Mouse (Mus musculus) midbrain, embryonic 12.5 days (tissue): ENCODE data around the gene Tgfbr3l. TPM values are rescaled to one million over a fixed set of nuclear protein-coding genes. Genes with fewer than 3 reads are reported as not detected.
"Not testable (repeated sequence)": the region's sequence is repeated elsewhere in the genome, so short reads cannot be mapped to it uniquely, and the experiment has no call there.

Experiments
- ATAC-seq: fragments of 200-750 bp; cut with Nextera tagmentation; 2 replicates; pipeline ENCODE4 v1.8.0; 2017; ENCODE audit warnings: low read depth, moderate TSS enrichment, moderate library complexity; ENCODE audit not compliant: low FRiP score
- H3K27ac ChIP-seq: fragments of 300-500 bp; sonication (generic); replicated peaks from 2 replicates; pipeline ENCODE4 v1.5.1; 2016; ENCODE audit warnings: mild to moderate bottlenecking
- H3K27me3 ChIP-seq: fragments of 300-500 bp; sonication (generic); 2 replicates; pipeline ENCODE4 v1.6.1; 2016; ENCODE audit warnings: mild to moderate bottlenecking
- H3K36me3 ChIP-seq: fragments of 300-500 bp; sonication (generic); 2 replicates; pipeline ENCODE4 v1.6.1; 2016
- H3K4me1 ChIP-seq: fragments of 300-500 bp; sonication (generic); 2 replicates; pipeline ENCODE4 v1.6.1; 2016
- H3K4me2 ChIP-seq: fragments of 300-500 bp; sonication (generic); replicated peaks from 2 replicates; pipeline ENCODE4 v1.6.1; 2016; ENCODE audit warnings: mild to moderate bottlenecking, moderate library complexity
- H3K4me3 ChIP-seq: fragments of 300-500 bp; sonication (generic); 2 replicates; pipeline ENCODE4 v1.5.1; 2016; ENCODE audit warnings: mild to moderate bottlenecking
- H3K9ac ChIP-seq: fragments of 300-500 bp; sonication (generic); replicated peaks from 2 replicates; pipeline ENCODE4 v1.6.1; 2016; ENCODE audit warnings: mild to moderate bottlenecking, moderate library complexity
- H3K9me3 ChIP-seq: fragments of 300-500 bp; sonication (generic); 2 replicates; pipeline ENCODE4 v1.6.1; 2016; ENCODE audit warnings: mild to moderate bottlenecking
- WGBS: fragments of 180-500 bp; shearing (Covaris S2); methylation state at CpG from one replicate; pipeline ENCODE4 v1.1.7; 2016; 5-methylcytosine and 5-hydroxymethylcytosine counted together
- polyA plus RNA-seq: library from polyadenylated mRNA; unstranded; fragments of >200 nt; fragmentation: Nextera tagmentation; extraction: Ambion mirVana; gene quantifications from 2 replicates; pipeline ENCODE4 v1.2.1, GENCODE M21; 2016

The Tgfbr3l gene
- polyA plus RNA-seq, 1 experiment from 2014 or later, result 5.3 TPM

DNA sequence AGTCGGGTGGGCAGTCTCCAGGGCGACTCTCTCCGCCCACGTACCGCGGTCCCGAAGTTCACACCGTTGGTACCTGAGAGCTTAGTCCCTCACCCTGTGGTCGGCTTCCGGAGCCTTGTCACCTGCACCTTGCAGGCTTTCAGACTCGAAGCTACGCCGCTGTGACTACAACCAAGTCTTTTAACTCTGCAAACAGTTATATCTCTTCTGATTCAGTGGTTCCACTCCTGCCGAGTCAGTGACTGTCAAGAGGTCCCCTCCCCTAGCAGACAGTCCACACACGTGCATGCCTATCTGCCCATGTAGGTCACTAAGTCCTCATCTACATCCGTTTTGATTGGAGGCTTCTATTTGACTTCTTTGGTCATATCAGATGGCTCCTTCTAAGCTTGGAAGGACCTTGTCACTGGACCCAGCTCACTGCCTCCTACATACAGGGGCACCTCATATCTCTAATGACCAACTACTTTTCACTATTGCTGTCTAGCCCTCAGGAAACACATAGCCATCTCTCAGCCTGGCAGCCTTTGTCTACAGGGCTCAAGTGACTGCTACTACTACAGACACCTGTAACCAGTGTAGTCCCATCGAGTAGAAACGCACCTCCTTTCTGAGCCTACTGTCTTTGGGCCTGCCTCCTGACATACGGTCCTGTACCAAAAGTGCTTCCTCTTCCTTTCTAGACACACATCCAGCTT, 8.7 kb upstream of the Tgfbr3l start:
- peak overlapping the region; percentile 85 for H3K4me3 ChIP-seq
- H3K9me3 ChIP-seq, result no peaks in the 10 kb centered on the region
- H3K27ac ChIP-seq, result peak overlapping the region; percentile 87
- H3K4me2 ChIP-seq, result peak overlapping the region; percentile 81
- H3K4me1 ChIP-seq, result peaks cover 27% of the 10 kb centered on the region
- ATAC-seq, result peak; percentile 17
- 15% methylated on average over 19 of the region's 19 CpGs for WGBS
- peaks cover 11% of the 10 kb centered on the region; the same call in 1 of the 2 replicates for H3K27me3 ChIP-seq
- peak overlapping the region; percentile 70 for H3K9ac ChIP-seq
- peaks cover 29% of the 10 kb centered on the region for H3K36me3 ChIP-seq

DNA sequence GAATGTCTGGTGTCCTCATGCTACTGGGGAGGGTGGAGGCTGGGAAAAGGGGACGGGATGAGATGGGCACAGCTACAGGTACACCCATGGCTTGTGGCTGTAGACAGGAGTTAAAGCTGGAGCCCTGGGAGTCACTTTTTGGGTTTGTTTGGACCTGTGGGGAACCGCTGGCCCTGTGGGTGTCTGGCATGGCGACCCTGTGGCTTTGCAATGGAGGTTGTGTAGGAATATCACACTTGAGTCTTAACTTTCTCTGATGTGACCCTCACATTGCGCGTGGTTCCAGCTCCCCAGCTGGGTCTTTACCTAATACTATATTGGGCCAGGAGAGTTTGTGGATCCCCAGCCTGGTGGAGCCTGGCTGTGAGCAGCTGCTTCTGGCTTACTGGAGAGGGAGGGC, 3.0 kb upstream of the Tgfbr3l start:
- H3K9ac ChIP-seq, result no peak overlapping the region
- peaks cover 77% of the 10 kb centered on the region for H3K36me3 ChIP-seq
- H3K27me3 ChIP-seq, result peaks cover 20% of the 10 kb centered on the region
- peaks cover 25% of the 10 kb centered on the region for H3K4me1 ChIP-seq
- H3K9me3 ChIP-seq, result no peaks in the 10 kb centered on the region
- no peak for ATAC-seq
- no peak overlapping the region for H3K4me3 ChIP-seq
- 95% methylated on average over 5 of the region's 5 CpGs for WGBS
- no peak overlapping the region for H3K27ac ChIP-seq
- H3K4me2 ChIP-seq, result no peak overlapping the region

DNA sequence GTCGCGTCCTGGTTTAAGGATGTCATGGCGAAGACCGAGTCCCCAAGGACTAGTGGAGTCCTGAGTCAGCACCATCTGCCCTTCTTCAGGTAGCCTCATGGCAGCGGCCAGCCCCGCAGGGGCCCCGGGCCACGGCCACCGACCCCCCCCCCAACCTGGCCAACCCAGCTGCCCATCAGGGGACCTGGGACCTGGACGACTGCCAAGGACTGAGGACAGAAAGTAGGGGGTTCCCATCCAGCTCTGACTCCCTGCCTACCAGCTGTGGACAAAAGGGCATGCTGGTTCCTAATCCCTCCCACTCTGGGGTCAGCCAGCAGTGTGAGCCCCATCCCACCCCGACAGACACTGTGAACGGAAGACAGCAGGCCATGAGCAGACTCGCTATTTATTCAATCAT, 2.3 kb upstream of the Tgfbr3l start:
- WGBS, result 82% methylated on average over 13 of the region's 13 CpGs
- H3K27ac ChIP-seq, result no peak overlapping the region
- peaks cover 20% of the 10 kb centered on the region for H3K27me3 ChIP-seq
- no peak overlapping the region for H3K4me3 ChIP-seq
- ATAC-seq, result no peak
- no peaks in the 10 kb centered on the region for H3K9me3 ChIP-seq
- no peak overlapping the region for H3K4me2 ChIP-seq
- peaks cover 77% of the 10 kb centered on the region for H3K36me3 ChIP-seq
- no peak overlapping the region for H3K9ac ChIP-seq
- peaks cover 23% of the 10 kb centered on the region for H3K4me1 ChIP-seq

DNA sequence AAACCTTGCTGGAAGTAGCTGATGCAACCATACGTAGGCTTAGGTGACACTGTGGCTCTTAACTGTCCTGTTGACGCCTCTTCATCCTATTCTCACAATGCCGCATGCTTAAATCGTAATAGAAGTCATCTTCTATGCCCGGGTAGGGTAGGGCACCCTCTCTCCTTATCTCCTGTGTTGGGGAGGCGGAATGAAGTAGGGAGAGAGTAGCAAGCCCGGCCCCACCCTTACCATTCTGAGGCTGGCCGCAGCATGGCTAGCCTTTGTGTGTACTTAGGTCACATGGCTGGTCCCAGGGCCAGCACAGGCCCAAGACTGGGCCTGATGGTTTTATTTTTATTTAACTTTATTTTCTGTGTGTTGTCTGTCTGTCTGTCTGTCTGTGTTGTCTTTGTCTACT, 773 bp upstream of the Tgfbr3l start:
- 91% methylated on average over 8 of the region's 8 CpGs for WGBS
- H3K27ac ChIP-seq, result no peak overlapping the region
- H3K4me1 ChIP-seq, result peaks cover 19% of the 10 kb centered on the region
- no peak overlapping the region for H3K4me2 ChIP-seq
- H3K9ac ChIP-seq, result no peak overlapping the region
- peaks cover 69% of the 10 kb centered on the region for H3K36me3 ChIP-seq
- no peak overlapping the region for H3K4me3 ChIP-seq
- no peaks in the 10 kb centered on the region for H3K9me3 ChIP-seq
- ATAC-seq, result no peak
- peaks cover 20% of the 10 kb centered on the region for H3K27me3 ChIP-seq

DNA sequence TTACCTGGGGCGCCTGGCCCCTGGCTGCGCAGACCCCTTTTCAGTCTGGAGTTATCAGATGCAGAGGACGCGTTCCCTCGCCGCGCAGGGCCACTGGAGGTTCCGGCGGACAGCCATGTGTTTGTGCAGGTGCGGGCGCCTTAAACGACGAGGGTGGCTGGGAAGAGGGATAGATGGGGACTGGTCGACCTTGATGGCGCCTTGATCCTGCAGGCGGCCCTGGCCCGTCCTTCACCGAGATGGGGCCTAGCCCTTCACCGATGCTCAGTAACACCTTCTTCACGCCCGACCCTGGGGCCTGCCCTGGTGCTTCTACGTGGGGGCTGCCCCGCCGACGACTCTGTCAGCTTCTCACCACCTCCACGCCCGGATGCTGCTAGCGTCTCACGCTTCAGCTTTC, 1.2 kb downstream of the Tgfbr3l start:
- peaks cover 20% of the 10 kb centered on the region for H3K27me3 ChIP-seq
- H3K9me3 ChIP-seq, result no peaks in the 10 kb centered on the region
- no peak for ATAC-seq
- H3K4me2 ChIP-seq, result no peak overlapping the region; the same call in 1 of the 2 replicates
- WGBS, result 12% methylated on average over 29 of the region's 29 CpGs
- H3K4me3 ChIP-seq, result no peak overlapping the region
- no peak overlapping the region for H3K27ac ChIP-seq
- peaks cover 49% of the 10 kb centered on the region for H3K36me3 ChIP-seq
- 0 out of 2 replicates have a peak overlapping the region, but pooled peaks have one; percentile 15 for H3K9ac ChIP-seq
- peaks cover 31% of the 10 kb centered on the region for H3K4me1 ChIP-seq

DNA sequence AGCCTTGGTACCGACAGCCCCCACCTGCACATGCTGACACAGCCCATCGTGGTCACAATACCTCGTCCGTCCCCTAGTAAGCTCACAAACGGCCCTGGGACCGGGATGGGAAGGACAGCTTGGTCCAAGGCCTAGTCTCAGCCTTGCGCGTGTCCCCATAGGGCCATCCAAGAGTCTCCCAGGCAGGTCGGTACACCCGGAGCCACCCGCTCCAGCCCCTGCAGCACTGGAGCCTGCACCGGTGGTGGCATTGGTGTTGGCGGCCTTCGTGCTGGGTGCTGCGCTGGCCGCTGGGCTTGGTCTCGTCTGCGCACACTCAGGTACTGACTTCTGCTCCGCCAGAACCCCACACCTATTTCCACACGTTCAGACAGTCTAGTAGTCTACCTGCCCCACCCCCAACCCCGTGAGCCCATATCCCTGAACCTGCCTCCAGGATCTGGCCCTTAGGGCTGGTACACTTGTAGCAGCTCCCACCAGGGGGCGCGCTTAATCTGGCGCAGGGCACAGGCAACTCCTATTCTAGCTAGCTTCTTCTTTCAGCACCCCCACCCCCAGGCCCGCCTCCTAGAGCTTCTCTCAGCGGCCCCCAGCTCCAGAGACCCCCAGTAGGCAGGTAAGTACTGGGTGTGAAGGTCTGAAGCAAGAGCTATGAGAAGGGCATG, 2.4 kb downstream of the Tgfbr3l start:
- peaks cover 44% of the 10 kb centered on the region for H3K36me3 ChIP-seq
- ATAC-seq, result peak; percentile 24; the same call in 1 of the 2 replicates
- WGBS, result 31% methylated on average over 26 of the region's 26 CpGs

DNA sequence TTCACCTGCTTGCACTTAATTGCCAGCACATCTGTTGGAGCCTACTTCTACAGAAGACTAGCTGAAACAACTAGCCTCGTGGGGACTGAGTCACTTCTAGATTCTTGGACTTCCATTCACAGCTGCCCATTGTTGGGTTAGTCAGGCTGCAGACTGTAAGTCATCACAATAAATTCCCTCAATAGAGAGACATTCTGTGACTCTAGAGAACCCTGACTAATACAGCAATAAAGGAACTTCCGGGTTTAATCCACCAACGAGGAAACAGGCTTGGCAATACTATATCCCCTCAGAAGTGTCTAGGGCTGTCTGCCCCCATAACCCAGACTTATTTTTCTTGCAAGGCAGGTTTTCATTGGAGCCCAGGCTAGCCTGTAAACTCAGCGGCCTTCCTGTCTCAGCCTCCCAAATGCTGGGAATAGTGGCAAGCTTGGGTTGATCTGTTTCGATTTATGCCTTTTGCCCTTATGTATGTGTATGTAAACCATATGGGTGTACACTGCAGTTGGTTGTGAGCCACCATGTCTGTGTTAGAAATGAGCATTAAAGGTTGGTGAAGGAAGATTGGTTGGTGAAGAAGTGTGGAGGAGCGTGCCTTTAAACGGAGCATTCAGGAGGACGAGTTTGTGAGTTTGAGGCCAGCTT, 4.2 kb downstream of the Tgfbr3l start:
- Histone ChIP-seq H3K27ac (peak overlapping the region; percentile 92), H3K4me2 (peak overlapping the region; percentile 73), H3K4me3 (peak overlapping the region; percentile 94), H3K36me3 (peaks cover 41% of the 10 kb centered on the region), H3K9me3 (no peaks in the 10 kb centered on the region), H3K4me1 (peaks cover 44% of the 10 kb centered on the region), H3K9ac (peak overlapping the region; percentile 90), H3K27me3 (peaks cover 20% of the 10 kb centered on the region)
- 0 out of 2 replicates have a peak, but pooled peaks have one; percentile 0 for ATAC-seq
- WGBS, result 48% methylated on average over 8 of the region's 8 CpGs

More for the DNA sequence above, 2.4 kb downstream of the Tgfbr3l start:
- no peak overlapping the region for H3K4me3 ChIP-seq
- no peaks in the 10 kb centered on the region for H3K9me3 ChIP-seq
- peaks cover 35% of the 10 kb centered on the region for H3K4me1 ChIP-seq
- no peak overlapping the region for H3K27ac ChIP-seq
- H3K9ac ChIP-seq, result no peak overlapping the region
- peaks cover 20% of the 10 kb centered on the region for H3K27me3 ChIP-seq
- H3K4me2 ChIP-seq, result no peak overlapping the region

DNA sequence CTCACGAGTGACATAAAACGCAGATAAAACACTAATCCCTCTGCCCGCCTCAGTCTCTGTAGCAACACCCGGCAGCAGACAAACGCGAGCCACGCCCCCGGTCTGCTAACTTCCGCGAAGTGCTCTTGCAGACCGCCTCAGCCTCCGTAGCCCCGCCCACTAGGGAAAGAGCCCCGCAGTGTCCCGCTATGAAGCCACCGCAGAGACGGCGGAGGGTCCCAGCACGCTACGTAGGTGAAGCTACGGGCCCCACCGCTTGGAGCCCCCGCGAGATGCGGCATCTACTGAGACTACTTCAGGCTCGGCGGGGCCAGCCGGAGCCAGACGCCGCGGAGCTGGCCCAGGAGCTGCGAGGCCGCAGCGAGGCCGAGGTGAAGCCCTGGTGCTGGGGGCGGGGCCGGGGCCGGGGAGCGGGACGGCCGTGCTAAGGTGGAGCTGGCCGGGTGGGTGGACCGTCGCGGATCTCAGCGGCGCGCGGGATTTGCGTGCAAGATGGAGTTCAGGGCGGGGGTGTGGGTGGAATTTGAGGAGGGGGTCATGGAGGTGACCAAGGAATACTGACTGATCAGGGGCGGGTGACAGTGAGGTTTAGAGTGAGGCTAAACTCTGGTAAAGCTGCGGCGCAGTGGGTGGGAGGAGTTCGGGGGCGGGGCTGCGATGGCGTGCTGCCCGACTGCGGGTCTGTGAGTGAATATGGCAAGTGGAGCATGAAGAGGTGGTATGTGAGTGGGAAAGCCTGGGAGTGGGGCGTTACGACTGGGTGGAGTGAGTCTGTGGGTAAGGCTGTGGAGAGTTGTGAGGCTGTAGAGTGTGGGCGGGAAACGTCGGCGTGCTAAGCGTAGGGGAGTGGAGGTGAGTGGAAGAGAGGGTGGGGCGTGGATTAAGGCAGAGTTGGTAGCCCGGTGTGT, 5.2 kb downstream of the Tgfbr3l start, which contains the start of gene Snapc2:
Gene Snapc2, plus strand, starts transcription at position 147 of the 908 bp plus-strand sequence.
- under 1% methylated on average over 69 of the region's 69 CpGs for WGBS
- peak within 1 kb of the TSS; percentile 90 for H3K9ac ChIP-seq
- peak within 1 kb of the TSS; percentile 73 for H3K4me2 ChIP-seq
- peaks cover 14% of the 10 kb centered on the region for H3K27me3 ChIP-seq
- H3K27ac ChIP-seq, result peak within 1 kb of the TSS; percentile 92
- peaks cover 32% of the 10 kb centered on the region for H3K36me3 ChIP-seq
- peaks cover 52% of the 10 kb centered on the region for H3K4me1 ChIP-seq
- H3K9me3 ChIP-seq, result no peaks in the 10 kb centered on the region
- peak within 1 kb of the TSS; percentile 94 for H3K4me3 ChIP-seq
- peak; percentile 86 for ATAC-seq

DNA sequence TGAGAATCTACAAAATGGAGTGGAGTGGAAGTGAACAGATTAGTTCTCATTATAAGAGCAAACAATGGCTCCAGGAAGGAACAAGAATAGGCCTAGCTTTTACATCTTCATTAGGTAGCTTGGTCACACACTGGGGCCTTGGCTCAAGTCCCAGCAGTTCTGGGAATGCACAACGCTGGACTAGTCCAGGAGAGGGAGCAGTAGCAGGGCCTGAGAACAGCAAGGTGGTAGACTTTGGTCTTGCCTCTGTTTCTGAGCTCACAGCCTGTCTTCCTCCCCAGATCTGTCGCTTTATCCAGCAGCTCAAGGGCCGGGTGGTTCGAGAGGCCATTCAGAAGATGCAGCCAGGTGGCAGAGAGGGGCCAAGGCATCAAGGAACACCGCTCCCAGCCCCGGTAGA, 6.0 kb downstream of the Tgfbr3l start:
- no peak overlapping the region for H3K27ac ChIP-seq

DNA sequence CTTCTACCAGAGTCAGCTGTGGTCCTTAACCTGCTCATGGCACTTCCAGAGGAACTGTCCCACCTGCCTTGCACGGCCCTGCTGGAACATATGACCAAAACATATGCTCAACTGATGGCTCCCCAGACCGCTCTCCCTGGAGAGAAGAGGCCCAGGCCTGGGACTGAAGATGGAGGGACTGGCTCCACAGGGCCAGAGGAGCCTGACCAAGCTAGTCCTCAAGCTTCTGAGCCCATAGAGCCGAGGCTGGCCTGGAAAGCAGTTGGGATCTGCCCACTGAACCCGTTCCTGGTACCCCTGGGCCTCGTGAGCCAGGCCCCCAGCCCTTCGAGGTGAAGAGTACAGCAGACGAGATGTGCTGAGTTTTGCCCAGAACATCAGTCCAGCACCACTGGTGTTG, 7.5 kb downstream of the Tgfbr3l start:
- WGBS, result 89% methylated on average over 7 of the region's 7 CpGs
- not testable (repeated sequence) for H3K4me2 ChIP-seq, H3K9me3 ChIP-seq, H3K27me3 ChIP-seq, H3K9ac ChIP-seq, H3K4me3 ChIP-seq, ATAC-seq, H3K27ac ChIP-seq
- peaks cover 48% of the 10 kb centered on the region for H3K4me1 ChIP-seq
- peaks cover 30% of the 10 kb centered on the region for H3K36me3 ChIP-seq

More for the DNA sequence above, 6.0 kb downstream of the Tgfbr3l start:
- Histone ChIP-seq H3K4me3 (peak overlapping the region; percentile 94), H3K27me3 (peaks cover 6% of the 10 kb centered on the region; the same call in 1 of the 2 replicates), H3K9ac (peak overlapping the region; percentile 90; the same call in 1 of the 2 replicates), H3K9me3 (no peaks in the 10 kb centered on the region), H3K4me2 (peak overlapping the region; percentile 73), H3K4me1 (peaks cover 46% of the 10 kb centered on the region), H3K36me3 (peaks cover 29% of the 10 kb centered on the region)
- WGBS, result 63% methylated on average over 6 of the region's 6 CpGs
- ATAC-seq, result no peak

DNA sequence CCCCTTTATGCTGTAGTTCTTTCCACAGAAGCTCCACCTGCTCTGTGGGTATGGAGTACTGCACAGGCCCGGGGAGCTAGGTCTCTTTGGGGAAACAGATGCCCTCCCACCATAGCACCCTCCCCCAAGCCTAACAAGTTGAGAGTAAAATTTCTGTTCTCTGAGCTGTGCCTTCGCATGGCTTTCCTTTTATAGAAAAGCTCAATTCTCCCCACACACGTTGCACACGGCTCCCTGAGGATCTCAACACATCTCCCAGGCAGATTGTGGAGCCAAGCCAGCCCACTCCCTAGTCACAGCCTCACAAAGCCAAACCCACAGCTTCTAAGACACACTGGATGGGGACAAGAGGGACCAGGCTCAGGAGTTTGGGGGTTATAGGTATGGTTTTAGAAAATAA, 8.9 kb downstream of the Tgfbr3l start:
- ATAC-seq, result no peak
- Histone ChIP-seq H3K27me3 (no peaks in the 10 kb centered on the region), H3K9ac (peak overlapping the region; percentile 90; the same call in 1 of the 2 replicates), H3K4me3 (peak overlapping the region; percentile 74; the same call in 1 of the 2 replicates), H3K4me1 (peaks cover 43% of the 10 kb centered on the region), H3K9me3 (no peaks in the 10 kb centered on the region), H3K4me2 (peak overlapping the region; percentile 71), H3K36me3 (peaks cover 44% of the 10 kb centered on the region), H3K27ac (peak overlapping the region; percentile 94; the same call in 1 of the 2 replicates)
- WGBS, result 67% methylated on average over 4 of the region's 4 CpGs
